Mouse (Mus musculus) CH12.LX (cell line): Measurements from ENCODE around the gene Il7r. TPM values are rescaled to one million over a fixed set of nuclear protein-coding genes. Genes with fewer than 3 reads are reported as not detected.

Source experiments
- DNase-seq: peaks from one replicate; pipeline ENCODE4 v3.0.0-alpha.2; 2013; ENCODE audit errors: extremely low read depth
- H3K27ac ChIP-seq: 2 replicates; pipeline ENCODE4 v1.5.1; 2012; ENCODE audit warnings: low read depth, mild to moderate bottlenecking, control low read depth, moderate library complexity; ENCODE audit not compliant: insufficient read depth
- H3K27me3 ChIP-seq: replicated peaks from 2 replicates; pipeline ENCODE3; 2012; ENCODE audit warnings: inconsistent platforms
- H3K36me3 ChIP-seq, 2 experiments: replicated peaks in 1 of 2; 2 replicates each; pipeline versions ENCODE3 to v1.6.1; 2012; ENCODE audit warnings: inconsistent platforms in 1 of 2, low read length in 1 of 2, mild to moderate bottlenecking in 1 of 2, mixed read lengths in 1 of 2, moderate library complexity in 1 of 2; ENCODE audit not compliant: control insufficient read depth in 1 of 2, insufficient read depth in 1 of 2
- H3K4me1 ChIP-seq, 2 experiments: 2 replicates each; pipeline ENCODE4 v1.6.1; 2012; ENCODE audit warnings: inconsistent platforms in 1 of 2, moderate library complexity in 1 of 2; ENCODE audit not compliant: insufficient read depth in 2 of 2, control insufficient read depth in 1 of 2
- H3K4me2 ChIP-seq: 2 replicates; pipeline ENCODE4 v1.6.1; 2012; ENCODE audit warnings: low read depth, mild to moderate bottlenecking, control low read depth; ENCODE audit not compliant: poor library complexity, insufficient read depth, severe bottlenecking
- H3K4me3 ChIP-seq, 3 experiments: fragments of 150-350 bp in 1 of 3; sonication (generic) in 1 of 3; replicated peaks in 1 of 3; 2 replicates each; pipeline versions ENCODE3 to v1.5.1; 2011 to 2012; ENCODE audit warnings: low read depth in 2 of 3, low read length in 2 of 3, mild to moderate bottlenecking in 2 of 3, moderate library complexity in 2 of 3, control low read depth in 1 of 3, improper control_type of control experiment in 1 of 3, inconsistent platforms in 1 of 3, mixed read lengths in 1 of 3; ENCODE audit not compliant: poor library complexity in 1 of 3
- H3K79me2 ChIP-seq: replicated peaks from 2 replicates; pipeline ENCODE4 v1.6.1; 2012; ENCODE audit warnings: mild to moderate bottlenecking, moderate library complexity; ENCODE audit not compliant: control insufficient read depth, poor library complexity, insufficient read depth, severe bottlenecking; ENCODE audit errors: extremely low read depth
- H3K9ac ChIP-seq: 2 replicates; pipeline ENCODE4 v1.6.1; 2012; ENCODE audit warnings: low read depth, mild to moderate bottlenecking, control low read depth, moderate library complexity; ENCODE audit not compliant: insufficient read depth
- H3K9me3 ChIP-seq: replicated peaks from 2 replicates; pipeline ENCODE3; 2012; ENCODE audit warnings: low read length, inconsistent platforms, mixed read lengths
- CHD1 ChIP-seq: IDR thresholded peaks from 2 replicates; pipeline ENCODE4 v1.6.1; 2012; ENCODE audit warnings: low read depth, low read length, improper control_type of control experiment, inconsistent platforms
- CHD2 ChIP-seq: IDR thresholded peaks from 2 replicates; pipeline ENCODE4 v1.6.1; 2011; ENCODE audit warnings: low read length, improper control_type of control experiment
- CTCF ChIP-seq, 2 experiments: IDR thresholded peaks in 1 of 2; conservative IDR thresholded peaks in 1 of 2; 2 replicates each; pipeline ENCODE4 v1.5.1; 2011 to 2012; ENCODE audit warnings: low read depth in 2 of 2, low read length in 2 of 2, improper control_type of control experiment in 1 of 2, inconsistent platforms in 1 of 2, mild to moderate bottlenecking in 1 of 2, moderate library complexity in 1 of 2
- E2F4 ChIP-seq: IDR thresholded peaks from 2 replicates; pipeline ENCODE4 v1.6.1; 2011; ENCODE audit warnings: low read depth, low read length, improper control_type of control experiment; ENCODE audit not compliant: insufficient replicate concordance
- EP300 ChIP-seq: IDR thresholded peaks from 2 replicates; pipeline ENCODE4 v1.6.1; 2011; ENCODE audit warnings: low read length, improper control_type of control experiment
- ETS1 ChIP-seq: conservative IDR thresholded peaks from 2 replicates; pipeline ENCODE4 v1.6.1; 2012; ENCODE audit warnings: low read depth, mild to moderate bottlenecking, inconsistent platforms, low read length, improper control_type of control experiment, moderate library complexity
- GABPA ChIP-seq: IDR thresholded peaks from 2 replicates; pipeline ENCODE4 v1.6.1; 2012; ENCODE audit warnings: low read depth, low read length, improper control_type of control experiment, inconsistent platforms; ENCODE audit not compliant: insufficient replicate concordance
- IRF4 ChIP-seq: IDR thresholded peaks from 2 replicates; pipeline ENCODE4 v1.6.1; 2014; ENCODE audit warnings: low read depth, mild to moderate bottlenecking, inconsistent platforms, low read length, improper control_type of control experiment
- KAT2A ChIP-seq: IDR thresholded peaks from 2 replicates; pipeline ENCODE4 v1.6.1; 2012; ENCODE audit warnings: low read length, improper control_type of control experiment, inconsistent platforms; ENCODE audit not compliant: insufficient replicate concordance
- MAFK ChIP-seq: IDR thresholded peaks from 2 replicates; pipeline ENCODE4 v1.6.1; 2011; ENCODE audit warnings: low read length, improper control_type of control experiment; ENCODE audit not compliant: insufficient replicate concordance
- MAX ChIP-seq: IDR thresholded peaks from 2 replicates; pipeline ENCODE4 v1.6.1; 2011; ENCODE audit warnings: low read length, improper control_type of control experiment
- MAZ ChIP-seq: IDR thresholded peaks from 2 replicates; pipeline ENCODE4 v1.6.1; 2012; ENCODE audit warnings: low read depth, mild to moderate bottlenecking, inconsistent platforms, low read length, improper control_type of control experiment, moderate library complexity
- MEF2A ChIP-seq: IDR thresholded peaks from 2 replicates; pipeline ENCODE4 v1.6.1; 2014; ENCODE audit warnings: low read depth, mild to moderate bottlenecking, inconsistent platforms, low read length, improper control_type of control experiment, borderline replicate concordance
- MXI1 ChIP-seq: IDR thresholded peaks from 2 replicates; pipeline ENCODE4 v1.6.1; 2011; ENCODE audit warnings: mild to moderate bottlenecking, low read depth, low read length, improper control_type of control experiment
- NRF1 ChIP-seq: IDR thresholded peaks from 2 replicates; pipeline ENCODE4 v1.6.1; 2014; ENCODE audit warnings: low read depth, mild to moderate bottlenecking, inconsistent platforms, low read length, improper control_type of control experiment, moderate library complexity
- PAX5 ChIP-seq: IDR thresholded peaks from 2 replicates; pipeline ENCODE4 v1.6.1; 2012; ENCODE audit warnings: low read length, inconsistent platforms, mixed read lengths
- POLR2A ChIP-seq: IDR thresholded peaks from 2 replicates; pipeline ENCODE4 v1.6.1; 2011; ENCODE audit warnings: low read depth, mild to moderate bottlenecking, improper control_type of control experiment, low read length
- RCOR1 ChIP-seq: conservative IDR thresholded peaks from 2 replicates; pipeline ENCODE4 v1.6.1; 2012; ENCODE audit warnings: low read depth, mild to moderate bottlenecking, inconsistent platforms, low read length, improper control_type of control experiment
- SIN3A ChIP-seq: IDR thresholded peaks from 2 replicates; pipeline ENCODE4 v1.6.1; 2012; ENCODE audit warnings: low read length, improper control_type of control experiment, inconsistent platforms
- TCF12 ChIP-seq: IDR thresholded peaks from 2 replicates; pipeline ENCODE4 v1.6.1; 2014; ENCODE audit warnings: low read depth, mild to moderate bottlenecking, inconsistent platforms, low read length, improper control_type of control experiment
- UBTF ChIP-seq: IDR thresholded peaks from 2 replicates; pipeline ENCODE4 v1.6.1; 2012; ENCODE audit warnings: low read depth, mild to moderate bottlenecking, inconsistent platforms, low read length, improper control_type of control experiment, moderate library complexity
- USF1 ChIP-seq: IDR thresholded peaks from 2 replicates; pipeline ENCODE4 v1.6.1; 2014; ENCODE audit warnings: low read depth, mild to moderate bottlenecking, inconsistent platforms, low read length, improper control_type of control experiment
- USF2 ChIP-seq: conservative IDR thresholded peaks from 2 replicates; pipeline ENCODE4 v1.6.1; 2011; ENCODE audit warnings: low read depth, low read length, improper control_type of control experiment
- ZMIZ1 ChIP-seq: IDR thresholded peaks from 2 replicates; pipeline ENCODE4 v1.6.1; 2012; ENCODE audit warnings: low read depth, mild to moderate bottlenecking, inconsistent platforms, low read length, improper control_type of control experiment
- ZNF384 ChIP-seq: IDR thresholded peaks from 2 replicates; pipeline ENCODE4 v1.6.1; 2012; ENCODE audit warnings: low read depth, low read length, improper control_type of control experiment, inconsistent platforms
- dilution Hi-C: fragments of 300-500 bp; cut with MboI; formaldehyde crosslinking; loops from 2 replicates; pipeline ENCODE4 v1.14.3; 2020; ENCODE audit warnings: low sequenced_read_pairs; ENCODE audit not compliant: extremely low pct_unique_long_range_greater_than_20kb, extremely low pct_ligation_motif_present
- in situ Hi-C: fragments of 300-500 bp; cut with MboI; formaldehyde crosslinking; loops from 3 replicates; pipeline ENCODE4 v1.14.3; 2019; ENCODE audit warnings: low sequenced_read_pairs, low pct_ligation_motif_present, low pct_unique_long_range_greater_than_20kb, mixed read lengths
- polyA plus RNA-seq: library from polyadenylated mRNA; unstranded; fragments of >175 nt; gene quantifications from 2 replicates; pipeline ENCODE4 v1.2.1, GENCODE M21; 2012; ENCODE audit warnings: low read depth; ENCODE audit not compliant: insufficient read length
- total RNA-seq, 2 experiments: library from RNA; depleted of rRNA; stranded (reverse); fragments of 300-350 nt in 1 of 2; fragments of >200 nt in 1 of 2; gene quantifications; 2 replicates each; pipeline ENCODE4 v1.2.3; 2012 to 2014

Il7r gene
- total and polyA plus RNA-seq, 3 experiments: 0.13 to 0.25 (median 0.13) TPM

DNA sequence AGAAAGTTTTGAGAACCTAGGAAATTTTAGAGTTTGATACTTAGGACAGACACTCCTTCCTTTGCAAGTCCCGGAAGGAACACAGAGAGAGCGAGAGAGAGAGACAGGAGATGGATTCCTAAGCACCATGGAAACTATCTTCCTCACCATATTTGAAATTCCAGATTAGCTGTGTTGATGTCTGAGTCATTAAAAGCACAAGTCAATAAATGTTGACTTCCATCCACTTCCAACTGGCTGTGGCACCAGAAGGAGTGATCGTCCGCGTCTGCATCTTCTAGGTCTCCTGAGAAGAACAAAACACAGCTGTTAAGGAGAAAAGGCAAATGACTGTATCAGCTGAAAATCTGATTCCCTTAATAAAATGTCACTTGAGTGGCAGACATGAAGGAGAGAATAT lies 5.1 kb downstream of the Il7r start:
- Histone ChIP-seq H3K36me3 (no peaks in the 10 kb centered on the region), H3K4me2 (no peak overlapping the region), H3K4me3 (no peak overlapping the region), H3K9ac (no peak overlapping the region), H3K27me3 (no peaks in the 10 kb centered on the region), H3K79me2 (no peaks in the 10 kb centered on the region), H3K27ac (no peak overlapping the region), H3K4me1 (peaks cover 5 to 35% of the 10 kb centered on the region in 2 experiments), H3K9me3 (no peaks in the 10 kb centered on the region)
- in situ Hi-C loops (no loop called here), dilution Hi-C loops (no loop called here)
- no peak for DNase-seq
- TF ChIP-seq PAX5 (no peak), RCOR1 (no peak), CHD1 (no peak), MAX (no peak), ETS1 (no peak), UBTF (no peak), TCF12 (no peak), MEF2A (no peak), ZNF384 (no peak), POLR2A (no peak), IRF4 (no peak), MAFK (no peak), NRF1 (no peak), E2F4 (no peak), EP300 (no peak), KAT2A (no peak)

DNA sequence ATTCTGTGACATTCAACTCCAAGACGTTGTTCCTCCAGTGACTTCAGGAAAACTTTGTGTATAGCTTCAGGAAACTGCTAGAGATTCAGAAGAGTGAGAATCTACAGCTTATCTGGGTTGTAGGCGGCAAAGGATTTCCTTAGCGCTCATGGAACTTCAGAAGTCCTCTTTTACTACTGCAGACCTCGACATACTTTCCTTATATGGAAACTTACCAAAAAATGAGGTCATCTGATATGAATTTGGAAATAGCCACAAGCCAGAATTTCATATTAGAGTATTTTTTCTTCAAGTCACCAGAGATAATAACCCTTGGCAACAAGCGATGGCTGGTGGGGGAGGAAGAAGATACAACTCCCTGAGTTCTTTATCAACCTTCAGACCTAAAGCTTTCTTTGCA lies 6.0 kb downstream of the Il7r start:
- H3K27ac ChIP-seq: no peak overlapping the region
- no peak for DNase-seq
- TF ChIP-seq ZMIZ1 (no peak), KAT2A (no peak), MXI1 (no peak), MEF2A (no peak), USF2 (no peak), CHD2 (no peak), GABPA (no peak), TCF12 (no peak), E2F4 (no peak), CTCF (conservative IDR thresholded peaks at IDR 0.05 in 1 of 2, IDR thresholded peaks at IDR 0.05 in 1 of 2; ENCODE audit: low read depth in 2 of 2, low read length in 2 of 2) (no peak), RCOR1 (no peak), USF1 (no peak), PAX5 (no peak), MAZ (no peak), CHD1 (no peak), MAFK (no peak), ZNF384 (no peak), SIN3A (no peak)
- H3K36me3 ChIP-seq: no peaks in the 10 kb centered on the region
- peaks cover 5 to 25% of the 10 kb centered on the region in 2 experiments for H3K4me1 ChIP-seq
- H3K79me2 ChIP-seq: no peaks in the 10 kb centered on the region
- no peak overlapping the region for H3K9ac ChIP-seq
- H3K4me3 ChIP-seq: no peak overlapping the region
- no peaks in the 10 kb centered on the region for H3K27me3 ChIP-seq
- no peaks in the 10 kb centered on the region for H3K9me3 ChIP-seq
- in situ Hi-C loops: no loop called here
- no peak overlapping the region for H3K4me2 ChIP-seq
- dilution Hi-C loops: no loop called here
